Mouse (Mus musculus) spleen, adult 2 months (tissue): Measurements from ENCODE around the gene Atp6v1e1. TPM values are rescaled to one million over a fixed set of nuclear protein-coding genes. Genes with fewer than 3 reads are reported as not detected.

Experiments
- DNase-seq, 2 experiments: peaks; one replicate each; pipeline versions ENCODE4 v3.0.0 to v3.0.0-alpha.2; 2012 to 2021; ENCODE audit warnings: low spot score in 2 of 2, low read depth in 1 of 2
- H3K27ac ChIP-seq: fragments of 200-500 bp; 2 replicates; pipeline ENCODE4 v1.5.1; 2012; ENCODE audit warnings: low read length, inconsistent platforms; ENCODE audit not compliant: insufficient read depth
- H3K27me3 ChIP-seq: fragments of 200-500 bp; 2 replicates; pipeline ENCODE4 v1.6.1; 2012; ENCODE audit warnings: mild to moderate bottlenecking, moderate library complexity, low read length, inconsistent platforms; ENCODE audit not compliant: control insufficient read depth, insufficient read depth
- H3K36me3 ChIP-seq: fragments of 200-500 bp; 2 replicates; pipeline ENCODE4 v1.6.1; 2012; ENCODE audit warnings: mild to moderate bottlenecking, low read length, inconsistent platforms; ENCODE audit not compliant: control insufficient read depth, insufficient read depth
- H3K4me1 ChIP-seq: fragments of 200-500 bp; 2 replicates; pipeline ENCODE4 v1.6.1; 2011; ENCODE audit warnings: inconsistent platforms; ENCODE audit not compliant: control insufficient read depth, insufficient read depth, insufficient read length
- H3K4me3 ChIP-seq: fragments of 200-500 bp; 2 replicates; pipeline ENCODE4 v1.5.1; 2011; ENCODE audit warnings: mild to moderate bottlenecking, inconsistent platforms; ENCODE audit not compliant: insufficient read depth, insufficient read length; ENCODE audit errors: extremely low read depth
- CTCF ChIP-seq: fragments of 200-500 bp; IDR thresholded peaks from 2 replicates; pipeline ENCODE4 v1.5.1; 2011; ENCODE audit warnings: mild to moderate bottlenecking, inconsistent platforms; ENCODE audit not compliant: insufficient read depth, insufficient read length, insufficient replicate concordance; ENCODE audit errors: extremely low read depth
- POLR2A ChIP-seq: fragments of 200-500 bp; IDR thresholded peaks from 2 replicates; pipeline ENCODE4 v1.6.1; 2011; ENCODE audit warnings: low read depth, low read length, inconsistent platforms
- WGBS: fragments of 180-500 bp; shearing (Covaris S2); methylation state at CpG from one replicate; pipeline ENCODE4 v1.1.7; 2018; 5-methylcytosine and 5-hydroxymethylcytosine counted together
- polyA plus RNA-seq: library from polyadenylated mRNA; depleted of rRNA; stranded (reverse); fragments of >200 nt; gene quantifications from 2 replicates; pipeline ENCODE4 v1.2.3, GENCODE M21; 2012

Gene Atp6v1e1
- polyA plus RNA-seq, 1 experiment = 59.8 TPM

- no peak for DNase-seq
- no peak overlapping the region for H3K4me3 ChIP-seq
- no peak for TF ChIP-seq POLR2A
- TF ChIP-seq CTCF = no peak
- 81% methylated on average over 5 of the region's 5 CpGs for WGBS
- no peaks in the 10 kb centered on the region for H3K36me3 ChIP-seq
- H3K27ac ChIP-seq = no peak overlapping the region
- no peaks in the 10 kb centered on the region for H3K27me3 ChIP-seq
- H3K4me1 ChIP-seq = no peaks in the 10 kb centered on the region
Measured at GRCm38 (mm10) chr6:120841754-120842153, 19.2 kb upstream of the Atp6v1e1 start.

GRCm38 (mm10) chr6:120840258-120840657 is 17.7 kb upstream of the Atp6v1e1 start:
- H3K4me3 ChIP-seq = no peak overlapping the region
- DNase-seq = no peak
- no peak overlapping the region for H3K27ac ChIP-seq
- H3K4me1 ChIP-seq = no peaks in the 10 kb centered on the region
- TF ChIP-seq CTCF = no peak
- TF ChIP-seq POLR2A = no peak
- H3K36me3 ChIP-seq = no peaks in the 10 kb centered on the region
- H3K27me3 ChIP-seq = no peaks in the 10 kb centered on the region
- WGBS = 94% methylated on average over 7 of the region's 7 CpGs

- no peaks in the 10 kb centered on the region for H3K36me3 ChIP-seq
- H3K27me3 ChIP-seq = no peaks in the 10 kb centered on the region
- TF ChIP-seq CTCF (no peak), POLR2A (no peak)
- H3K27ac ChIP-seq = no peak overlapping the region
- H3K4me1 ChIP-seq = no peaks in the 10 kb centered on the region
- 64% methylated on average over 1 of the region's 1 CpGs for WGBS
- no peak overlapping the region; the same call in 1 of the 2 replicates for H3K4me3 ChIP-seq
- DNase-seq = no peak
Measured at GRCm38 (mm10) chr6:120837152-120837530, 14.5 kb upstream of the Atp6v1e1 start.

- 5% methylated on average over 37 of the region's 37 CpGs for WGBS
- Histone ChIP-seq H3K27me3 (no peaks in the 10 kb centered on the region), H3K27ac (peak overlapping the region; percentile 90), H3K36me3 (no peaks in the 10 kb centered on the region), H3K4me1 (no peaks in the 10 kb centered on the region), H3K4me3 (peak overlapping the region; percentile 68)
- TF ChIP-seq POLR2A (no peak), CTCF (no peak)
- peak in 1 of 2 experiments; percentile 17 for DNase-seq
Measured at GRCm38 (mm10) chr6:120836389-120837151, 14.0 kb upstream of the Atp6v1e1 start.

- no peaks in the 10 kb centered on the region for H3K4me1 ChIP-seq
- peak within 1 kb of the TSS; percentile 68 for H3K4me3 ChIP-seq
- H3K27ac ChIP-seq = peak within 1 kb of the TSS; percentile 90
- WGBS = 3% methylated on average over 40 of the region's 40 CpGs
- no peaks in the 10 kb centered on the region for H3K27me3 ChIP-seq
- no peaks in the 10 kb centered on the region for H3K36me3 ChIP-seq
- TF ChIP-seq POLR2A (peak; percentile 73; the same call in 1 of the 2 replicates), CTCF (peak; percentile 23; the same call in 1 of the 2 replicates)
- DNase-seq = peak; percentile 77 to 89
Measured at GRCm38 (mm10) chr6:120835474-120836374, 13.1 kb upstream of the Atp6v1e1 start, which contains the start of gene Bcl2l13. Bcl2l13 (plus strand) TSS chr6:120836212.

GRCm38 (mm10) chr6:120834766-120835321 is 12.3 kb upstream of the Atp6v1e1 start:
- H3K4me3 ChIP-seq = no peak overlapping the region
- TF ChIP-seq CTCF (no peak), POLR2A (no peak)
- no peaks in the 10 kb centered on the region for H3K27me3 ChIP-seq
- no peaks in the 10 kb centered on the region for H3K36me3 ChIP-seq
- H3K27ac ChIP-seq = no peak overlapping the region
- 82% methylated on average over 4 of the region's 4 CpGs for WGBS
- no peaks in the 10 kb centered on the region for H3K4me1 ChIP-seq
- DNase-seq = no peak
